21 mouse cellular contexts compared by ENCODE assay signal in the genomic region with DNA sequence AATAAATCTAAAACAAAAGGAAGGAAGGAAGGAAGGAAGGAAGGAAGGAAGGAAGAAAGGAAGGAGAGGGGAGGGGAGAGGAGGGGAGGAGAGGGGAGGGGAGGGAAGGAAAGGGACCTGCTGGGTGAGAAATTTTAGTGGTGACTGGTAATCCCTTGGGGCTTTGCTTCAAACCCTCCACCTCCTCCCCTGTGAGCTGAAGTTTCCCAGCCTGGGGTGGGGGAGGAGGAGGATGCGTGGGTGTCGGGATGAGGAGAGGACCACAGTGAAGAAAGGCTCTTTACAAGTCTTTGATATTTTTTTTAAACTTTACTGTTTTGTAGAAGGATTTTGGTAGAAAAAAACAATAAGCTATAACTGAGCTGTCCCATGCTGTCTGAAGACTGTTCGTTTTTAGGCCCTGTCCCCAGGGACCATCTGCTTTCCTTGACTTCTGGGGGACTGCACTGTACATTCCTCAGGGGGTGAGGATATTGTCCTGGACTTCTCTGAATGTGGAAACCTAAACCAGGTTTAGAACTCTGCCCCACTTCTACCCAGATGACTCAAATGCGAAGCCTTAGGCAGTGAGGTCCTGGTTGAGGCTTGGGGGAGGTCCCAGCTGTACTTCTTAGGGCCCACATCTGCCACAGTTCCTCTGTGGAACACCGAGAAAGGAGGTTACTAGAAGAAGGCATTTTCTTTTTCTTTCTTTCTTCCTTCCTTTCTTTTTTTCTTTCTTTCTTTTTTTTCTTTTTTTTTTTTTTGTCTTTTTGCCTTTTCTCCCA. TPM values are rescaled to one million over a fixed set of nuclear protein-coding genes. Genes with fewer than 3 reads are reported as not detected.
DNase-seq lines count a peak whose midpoint lies in the region; ATAC-seq and TF ChIP-seq lines count a peak whose summit lies in the region.
"Had no signal": no experiment of that assay in that cellular context is flagged by ENCODE, and none has a peak within 500 bp of the region (broad histone marks: within the 10 kb centered on the region; RNA-seq: fewer than 3 reads in every experiment).

No protein-coding gene starts in this region.

- peaks cover 39% of the 10 kb centered on the region for H3K4me1 ChIP-seq in kidney, embryonic 15.5 days
- H3K4me1 ChIP-seq in embryonic fibroblast, embryonic 13.5 days (ENCODE audit: control insufficient read depth, insufficient read depth, low read length), result 0 out of 2 replicates have a peak, but pooled peaks cover 4% of the 10 kb centered on the region

- no peak overlapping the region for H3K4me2 ChIP-seq in kidney, embryonic 15.5 days
- H3K4me2 ChIP-seq: heart, embryonic 11.5 days had no signal

- peaks cover 14% of the 10 kb centered on the region for H3K36me3 ChIP-seq in kidney, embryonic 15.5 days

- peak overlapping the region; percentile 21; the same call in 1 of the 2 replicates for H3K9ac ChIP-seq in kidney, embryonic 15.5 days

- no peak for TF ChIP-seq POLR2A in embryonic fibroblast, embryonic 13.5 days (IDR thresholded peaks at IDR 0.05; ENCODE audit: low read depth, low read length)

- H3K27ac ChIP-seq in kidney, embryonic 15.5 days, result 0 out of 2 replicates have a peak overlapping the region, but pooled peaks have one; percentile 27
- H3K27ac ChIP-seq in embryonic fibroblast, embryonic 13.5 days (ENCODE audit: insufficient read depth, low read length), result peak overlapping the region; percentile 78
- H3K27ac ChIP-seq: layer of hippocampus, adult 2 months; limb, embryonic 10.5 days had no signal

- no peaks in the 10 kb centered on the region for H3K27me3 ChIP-seq in kidney, embryonic 15.5 days

- no peaks in the 10 kb centered on the region for H3K9me3 ChIP-seq in kidney, embryonic 15.5 days (replicated peaks)
- H3K9me3 ChIP-seq: limb, embryonic 10.5 days had no signal

- ATAC-seq in kidney, embryonic 15.5 days (replicated peaks; ENCODE audit: low FRiP score), result no peak
- ATAC-seq: forebrain, embryonic 16.5 days had no signal

- no peak for DNase-seq in kidney, postnatal 36 days
- peak; percentile 57 for DNase-seq in 3134 (ENCODE audit: extremely low read depth, insufficient read length, low spot score)
- DNase-seq in 416B (ENCODE audit: low read depth), result peak; percentile 41
- DNase-seq in cerebellum, adult 9-10 months, result no peak
- no peak for DNase-seq in embryo, embryonic 10.5 days (ENCODE audit: low spot score)
- DNase-seq: adrenal gland, postnatal 14 days; gastrocnemius, postnatal 10 days; heart, adult 11 months; heart, postnatal 10 days; kidney, adult 11 months; kidney, postnatal 10 days; lung, adult 2 months; lung, postnatal 14 days; thymus, adult 18-20 months had no signal

- no peak for TF ChIP-seq CTCF in embryonic fibroblast, embryonic 13.5 days (IDR thresholded peaks at IDR 0.05; ENCODE audit: borderline replicate concordance, insufficient read depth, low read length)

- H3K4me3 ChIP-seq in kidney, embryonic 15.5 days (replicated peaks), result no peak overlapping the region
- H3K4me3 ChIP-seq in embryonic fibroblast, embryonic 13.5 days (ENCODE audit: insufficient read depth, low read length), result no peak overlapping the region
- H3K4me3 ChIP-seq: layer of hippocampus, adult 2 months had no signal

- WGBS in kidney, embryonic 15.5 days, result 57% methylated on average over 5 of the region's 5 CpGs

RNA-seq across cellular contexts. Expression of a gene that starts 1.8 kb away (rescaled TPM):
- 28.4 and 33.7 TPM in 2 replicates for polyA plus RNA-seq in kidney, embryonic 15.5 days (2015; fragmentation: Nextera tagmentation; extraction: Ambion mirVana)
- 22.3 and 23.4 TPM in 2 replicates for polyA plus RNA-seq in embryonic fibroblast, embryonic 13.5 days (2011; ENCODE audit: insufficient read length, low read depth, missing spikeins)

RNA-seq across cellular contexts. Expression of a gene that starts 16.7 kb away (rescaled TPM):
- polyA plus RNA-seq in kidney, embryonic 15.5 days (2015; fragmentation: Nextera tagmentation; extraction: Ambion mirVana), result 643 and 689 TPM in 2 replicates
- polyA plus RNA-seq in embryonic fibroblast, embryonic 13.5 days (2011; ENCODE audit: insufficient read length, low read depth, missing spikeins), result 1,157 and 1,234 TPM in 2 replicates

RNA-seq across cellular contexts. Expression of a gene that starts 39.1 kb away (rescaled TPM):
- 9.8 and 11.0 TPM in 2 replicates for polyA plus RNA-seq in kidney, embryonic 15.5 days (2015; fragmentation: Nextera tagmentation; extraction: Ambion mirVana)
- 58.5 and 64.0 TPM in 2 replicates for polyA plus RNA-seq in embryonic fibroblast, embryonic 13.5 days (2011; ENCODE audit: insufficient read length, low read depth, missing spikeins)

RNA-seq across cellular contexts. Expression of a gene that starts 53.5 kb away (rescaled TPM):
- 5.6 and 6.4 TPM in 2 replicates for polyA plus RNA-seq in kidney, embryonic 15.5 days (2015; fragmentation: Nextera tagmentation; extraction: Ambion mirVana)
- polyA plus RNA-seq in embryonic fibroblast, embryonic 13.5 days (2011; ENCODE audit: insufficient read length, low read depth, missing spikeins), result 0.51 TPM in 1 of 2 replicates, not detected in the other
- polyA plus RNA-seq: liver, adult 2 months had no signal

Comparison
In these comparisons a context has a peak if more than half of its experiments do, and no peak if none do; other contexts are left out.
1. DNase-seq: peak in 3134 (single experiment) and 416B (single experiment); none in kidney, postnatal 36 days (0 of 2), cerebellum, adult 9-10 months (single experiment) and embryo, embryonic 10.5 days (single experiment).